20 mouse cellular contexts compared by ENCODE assay signal in genomic region chr1:31380312-31380711, GRCm38 (mm10).
DNase-seq lines count a peak whose midpoint lies in the region; ATAC-seq lines count a peak whose summit lies in the region.
"Had no signal": no experiment of that assay in that cellular context is flagged by ENCODE, and none has a peak within 500 bp of the region (broad histone marks: within the 10 kb centered on the region; RNA-seq: fewer than 3 reads in every experiment).

No protein-coding gene starts in this region.

- no peak for DNase-seq in thymus, adult 18-20 months
- DNase-seq in right cerebral cortex, adult 18-20 months, result no peak
- no peak for DNase-seq in ovary, adult 18-20 months (ENCODE audit: low spot score)
- DNase-seq: adrenal gland, adult 8-10 months; adrenal gland, postnatal 14 days; adrenal gland, postnatal 36 days; B cell, adult 2 months; cerebellum, adult 11-12 months; cerebellum, adult 2 months; cerebellum, adult 9-10 months; cerebellum, postnatal 10 days; cerebellum, postnatal 25 days; embryo, embryonic 11 days had no signal

- peak; percentile 99 for ATAC-seq in common myeloid progenitor, adult 5-6 weeks (replicated peaks; ENCODE audit: low read depth, poor library complexity, severe bottlenecking)
- peak; percentile 88 for ATAC-seq in megakaryocyte progenitor cell, adult 5-6 weeks (replicated peaks; ENCODE audit: poor library complexity)
- ATAC-seq: activated CD4-positive, CD25-positive, alpha-beta regulatory T cell, adult 4 months; CD4-positive, CD25-positive, alpha-beta regulatory T cell, adult 4 months; forebrain, embryonic 14.5 days; forebrain, embryonic 16.5 days; Patski had no signal
